Mouse (Mus musculus) frontal cortex, adult 2 months (tissue): Measurements from ENCODE around the gene Cers5. TPM values are rescaled to one million over a fixed set of nuclear protein-coding genes. Genes with fewer than 3 reads are reported as not detected.
"Not testable (repeated sequence)": the region's sequence is repeated elsewhere in the genome, so short reads cannot be mapped to it uniquely, and the experiment has no call there.

ENCODE experiments used
- DNase-seq, 2 experiments: peaks; one replicate each; pipeline ENCODE4 v3.0.0; 2022; ENCODE audit warnings: low spot score in 1 of 2; ENCODE audit errors: extremely low spot score in 1 of 2
- polyA plus RNA-seq: library from polyadenylated mRNA; depleted of rRNA; stranded (reverse); fragments of >200 nt; gene quantifications from 2 replicates; pipeline ENCODE4 v1.2.3, GENCODE M21; 2012

Cers5 gene
- polyA plus RNA-seq, 1 experiment: 45.7 TPM

DNA sequence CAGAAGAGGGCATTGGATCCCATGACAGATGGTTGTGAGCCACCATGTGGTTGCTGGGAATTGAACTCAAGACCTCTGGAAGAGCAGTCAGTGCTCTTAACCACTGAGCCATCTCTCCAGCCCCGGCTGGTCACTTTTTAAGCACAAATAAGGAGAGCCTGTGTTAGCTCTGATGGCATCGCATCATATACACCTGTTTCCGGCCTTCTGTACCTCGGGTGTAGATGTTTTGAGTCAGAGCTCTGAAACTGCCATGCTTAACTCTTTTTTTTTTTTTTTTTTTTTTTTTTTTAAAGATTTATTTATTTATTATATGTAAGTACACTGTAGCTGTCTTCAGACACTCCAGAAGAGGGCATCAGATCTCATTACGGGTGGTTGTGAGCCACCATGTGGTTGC lies 45.6 kb downstream of the Cers5 start:
- DNase-seq: not testable (repeated sequence)

- DNase-seq: no peak
Measured at GRCm38 (mm10) chr15:99726549-99726948, 46.1 kb downstream of the Cers5 start.

- peak; percentile 98 to 99 for DNase-seq
Measured at GRCm38 (mm10) chr15:99725341-99726155, 47.1 kb downstream of the Cers5 start, which contains the start of gene Cox14. Cox14 (plus strand) TSS chr15:99725618.

- peak in 1 of 2 experiments; percentile 76 for DNase-seq
Measured at GRCm38 (mm10) chr15:99724292-99725021, 48.2 kb downstream of the Cers5 start.

DNA sequence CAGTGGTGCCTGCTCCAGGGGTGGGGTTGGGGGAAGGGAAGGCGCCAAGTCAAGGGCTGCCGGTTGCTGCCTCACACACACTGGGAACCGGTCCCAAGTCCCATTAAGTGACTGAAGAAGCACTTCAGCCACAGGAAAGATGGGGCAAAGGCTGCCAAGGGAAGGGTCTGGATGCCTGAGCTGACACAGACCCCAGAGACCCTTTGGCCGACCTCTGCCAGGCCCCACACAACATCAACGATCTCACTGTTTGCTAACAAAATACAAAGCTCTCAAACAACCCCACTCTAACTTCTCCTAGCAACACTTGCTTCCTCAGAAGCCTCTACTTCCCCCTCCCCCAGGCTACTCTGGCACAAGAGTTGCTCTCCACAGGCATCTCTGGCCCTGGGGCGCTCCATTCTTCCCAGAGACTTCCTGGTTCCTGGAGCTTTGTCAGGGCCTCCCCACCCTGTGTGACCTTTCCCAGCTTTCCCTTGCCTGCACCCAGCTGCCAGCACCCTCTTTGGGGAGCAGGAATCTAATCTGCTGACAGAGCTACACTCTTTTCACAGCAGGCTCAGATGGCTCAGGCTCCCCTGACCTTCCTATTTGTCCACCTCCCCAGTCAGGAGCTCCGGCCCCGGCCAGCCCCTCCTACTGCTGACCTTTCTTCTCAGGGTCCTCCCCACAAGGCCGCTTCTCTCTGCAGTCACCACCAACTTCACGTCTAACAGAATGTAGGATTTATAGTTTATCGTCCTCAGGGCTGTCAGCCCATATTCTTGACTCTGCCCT lies 49.0 kb downstream of the Cers5 start:
- peak in 1 of 2 experiments; percentile 71 for DNase-seq

DNA sequence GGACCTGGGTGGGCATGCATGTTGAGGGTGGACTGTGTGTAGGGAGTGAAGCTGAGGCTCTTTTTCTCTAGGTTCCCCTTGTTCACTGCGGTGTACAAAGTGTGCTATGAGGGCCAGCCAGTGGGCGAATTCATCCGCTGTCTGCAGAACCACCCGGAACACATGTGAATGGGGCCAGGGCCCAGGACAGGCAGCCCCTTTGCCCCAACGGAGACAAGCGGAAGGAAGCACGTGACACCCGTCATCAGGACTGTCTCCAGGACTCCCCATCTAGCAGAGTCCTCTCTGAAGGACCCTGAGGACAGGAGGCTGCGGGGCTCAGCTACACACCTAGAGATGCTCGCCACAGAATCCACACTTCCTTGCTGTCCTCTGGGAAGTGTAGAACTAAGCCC lies 49.6 kb downstream of the Cers5 start:
- no peak for DNase-seq

DNA sequence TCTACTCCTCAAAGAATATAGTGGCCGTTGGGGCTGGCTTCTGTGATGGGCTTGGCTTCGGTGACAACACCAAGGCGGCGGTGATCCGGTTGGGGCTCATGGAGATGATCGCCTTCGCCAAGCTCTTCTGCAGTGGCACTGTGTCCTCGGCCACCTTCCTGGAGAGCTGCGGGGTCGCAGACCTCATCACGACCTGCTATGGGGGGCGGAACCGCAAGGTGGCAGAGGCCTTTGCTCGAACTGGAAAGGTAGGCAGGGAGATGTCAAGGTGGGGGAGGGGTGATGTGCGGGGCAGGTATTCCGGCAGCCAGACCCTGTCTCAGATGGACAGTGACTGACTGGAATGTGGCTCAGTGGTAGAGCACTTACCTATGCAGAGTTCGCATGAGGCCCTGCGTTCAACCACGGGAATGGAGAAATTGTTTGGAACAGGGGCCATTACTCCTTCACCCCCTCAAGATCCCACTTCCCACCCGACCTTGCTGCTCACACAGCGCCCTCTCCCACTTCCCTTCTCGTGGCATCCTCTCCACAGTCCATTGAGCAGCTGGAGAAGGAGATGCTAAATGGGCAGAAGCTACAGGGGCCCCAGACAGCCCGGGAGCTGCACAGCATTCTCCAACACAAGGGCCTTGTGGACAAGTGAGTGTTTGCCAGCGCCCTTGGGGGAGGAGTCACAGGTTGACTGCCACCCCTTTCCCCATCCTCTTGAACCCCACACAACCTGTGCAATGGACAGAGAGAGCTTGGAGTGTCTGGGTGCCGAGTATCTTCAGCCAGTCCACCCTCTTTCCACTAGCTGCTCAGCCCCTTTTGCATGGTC lies 50.6 kb downstream of the Cers5 start:
- no peak for DNase-seq

GRCm38 (mm10) chr15:99719865-99720264 lies 52.8 kb downstream of the Cers5 start:
- DNase-seq: no peak

DNA sequence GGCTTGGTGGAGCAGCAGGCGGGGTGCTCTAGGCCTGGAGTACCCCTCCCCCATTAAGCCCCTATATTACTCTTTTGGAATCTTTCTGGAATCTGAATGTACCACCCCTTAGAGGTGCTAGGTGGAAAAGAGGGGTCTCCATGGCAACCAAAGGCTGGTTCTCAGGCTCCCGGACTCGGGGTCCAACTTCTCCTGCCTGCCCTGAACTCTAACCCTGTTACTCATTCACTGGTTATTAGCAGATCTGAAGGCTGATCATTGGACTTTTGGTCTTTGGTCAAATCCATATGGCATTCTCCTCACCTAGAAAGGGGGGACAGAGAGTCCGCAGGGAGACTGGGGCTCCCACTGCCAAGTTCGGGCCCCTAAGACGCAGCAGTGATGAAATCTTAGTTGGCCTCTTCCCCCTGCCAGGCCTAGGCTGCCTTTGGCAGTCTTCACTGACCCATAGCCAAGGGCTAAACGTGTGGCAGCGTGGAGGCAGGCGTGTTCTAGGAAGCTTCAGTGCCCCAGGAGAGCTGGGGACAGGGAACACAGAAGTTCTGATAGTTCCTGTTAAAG lies 54.1 kb downstream of the Cers5 start:
- no peak for DNase-seq

- DNase-seq: peak in 1 of 2 experiments; percentile 80
Measured at GRCm38 (mm10) chr15:99717386-99718334, 55.0 kb downstream of the Cers5 start, which contains the start of gene Gpd1. Gpd1 (plus strand) TSS chr15:99717515.

GRCm38 (mm10) chr15:99716814-99717213 lies 55.9 kb downstream of the Cers5 start:
- peak in 1 of 2 experiments; percentile 68 for DNase-seq

DNA sequence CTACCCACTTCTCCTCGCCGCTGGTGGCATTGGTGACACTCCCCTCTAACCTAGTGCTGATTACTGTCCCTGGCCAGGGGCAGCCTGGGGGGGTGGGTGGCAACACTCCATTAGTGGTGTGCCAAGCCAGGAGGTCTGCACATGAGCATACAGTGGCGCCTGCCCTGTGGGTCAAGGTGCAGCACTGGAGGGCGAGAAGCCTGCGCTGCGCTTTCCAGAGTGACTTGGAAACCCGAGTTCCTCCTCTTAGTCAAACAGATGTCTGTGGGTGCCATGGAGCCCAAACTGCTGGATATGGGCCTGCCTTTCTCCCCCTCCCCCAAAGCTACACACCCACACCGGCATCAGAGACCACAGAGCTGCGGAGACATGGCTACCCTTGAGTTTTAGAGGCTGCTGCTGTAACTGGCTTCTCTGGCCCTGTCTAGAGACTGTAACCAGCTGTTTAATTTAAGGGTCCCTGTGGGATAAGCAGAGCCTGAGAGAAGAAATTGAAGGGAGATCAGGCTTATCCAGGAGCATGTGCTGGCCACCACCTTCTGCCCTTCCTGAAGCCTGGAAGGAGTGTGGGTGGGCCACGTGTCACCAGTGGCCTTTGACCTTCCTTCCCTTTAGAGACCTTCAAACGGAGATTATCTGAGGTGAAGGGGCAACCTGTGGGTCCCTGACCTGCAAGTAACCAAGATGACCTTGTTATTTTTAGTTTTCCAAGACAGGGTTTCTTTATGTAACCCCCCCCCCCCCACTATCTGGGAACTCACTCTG lies 56.5 kb downstream of the Cers5 start:
- DNase-seq: peak in 1 of 2 experiments; percentile 57

- DNase-seq: peak in 1 of 2 experiments; percentile 76
Measured at GRCm38 (mm10) chr15:99715361-99715865, 57.3 kb downstream of the Cers5 start.

GRCm38 (mm10) chr15:99714858-99715257 lies 57.8 kb downstream of the Cers5 start:
- peak; percentile 83 to 96 for DNase-seq

GRCm38 (mm10) chr15:99714206-99714605 lies 58.5 kb downstream of the Cers5 start:
- DNase-seq: no peak

DNA sequence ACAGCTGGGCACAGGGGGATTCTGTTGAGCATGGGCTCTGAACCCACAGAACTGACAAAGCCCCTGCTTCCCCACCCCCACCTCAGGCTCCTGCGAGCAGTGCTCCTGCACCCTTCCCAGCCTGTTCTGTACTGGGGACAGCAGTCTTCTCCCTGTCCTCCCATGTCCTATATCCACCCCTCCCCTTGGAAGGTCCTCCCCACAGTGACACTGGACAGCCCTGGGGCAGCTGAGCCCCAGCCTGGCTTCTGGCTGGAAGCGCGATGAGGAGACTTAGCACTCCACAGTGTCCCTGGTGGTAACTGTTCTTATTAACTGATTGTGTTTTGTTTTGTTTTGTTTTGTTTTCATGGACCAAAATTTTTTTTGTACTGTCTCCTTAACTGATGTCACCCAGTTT lies 59.1 kb downstream of the Cers5 start:
- DNase-seq: no peak
